Mouse (Mus musculus): ENCODE results near the gene Zdbf2.
"Not testable (repeated sequence)": the region's sequence is repeated elsewhere in the genome, so short reads cannot be mapped to it uniquely, and the experiment has no call there.

Zdbf2 gene

DNA sequence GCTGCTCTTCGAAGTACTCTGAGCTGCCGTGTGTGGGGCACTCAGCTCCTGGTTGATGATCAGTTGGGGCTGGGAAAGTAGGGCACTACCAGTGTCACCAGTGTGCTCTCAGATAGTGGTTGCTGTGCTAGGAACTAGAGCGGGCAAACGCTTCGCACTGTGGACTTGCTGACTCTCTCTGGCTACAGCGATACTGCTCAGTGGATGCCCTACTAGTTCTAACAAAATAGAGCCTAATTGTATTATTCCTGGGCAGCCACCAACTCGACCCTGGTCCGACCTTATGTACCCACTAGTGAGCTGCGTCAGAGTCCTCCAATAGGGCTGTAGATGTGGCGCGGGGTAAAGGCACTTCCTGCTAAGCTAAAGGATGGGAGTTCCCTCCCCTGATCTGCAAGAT lies 9.4 kb upstream of the Zdbf2 start:
- DNase-seq (ENCODE audit: low spot score): no peak

DNA sequence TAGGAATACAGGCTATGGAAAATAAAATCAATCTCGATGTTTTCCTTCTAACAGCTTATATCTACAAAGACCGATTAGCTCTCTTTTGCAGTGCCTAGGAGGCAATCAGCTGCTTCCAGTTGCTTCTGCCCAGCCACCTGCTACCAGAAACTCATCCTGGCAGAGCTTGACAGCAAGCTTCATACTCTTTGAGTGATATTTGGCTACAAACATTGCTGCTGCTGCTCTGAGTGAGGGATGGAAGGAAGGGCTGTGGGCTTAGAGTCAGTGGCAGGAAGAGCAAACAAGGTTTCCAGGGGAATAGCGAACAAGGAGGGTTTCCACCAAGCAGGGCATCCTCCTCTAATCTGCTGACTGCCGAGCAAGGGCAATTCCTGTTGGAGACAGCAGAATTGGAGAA lies 7.6 kb upstream of the Zdbf2 start:
- DNase-seq (ENCODE audit: low spot score): no peak

DNA sequence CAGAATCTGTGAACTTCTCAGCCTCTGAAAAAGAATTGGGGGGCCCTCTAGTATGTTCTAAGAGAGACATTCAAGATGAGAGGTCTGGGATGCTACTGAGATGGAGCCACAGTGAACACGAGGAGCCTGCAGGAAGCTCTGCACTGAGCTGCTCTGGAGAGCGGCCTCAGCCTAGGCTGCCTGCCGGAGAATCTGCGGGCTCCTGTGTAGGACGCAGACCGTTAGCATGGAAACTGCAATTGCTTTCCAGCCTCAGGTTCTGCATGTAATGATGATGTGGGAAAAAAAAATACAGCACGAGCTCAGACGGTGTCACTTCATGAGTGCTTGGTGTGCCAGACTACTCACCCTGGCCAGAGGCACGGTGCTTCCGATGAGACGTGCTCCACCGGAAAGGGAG lies 6.9 kb upstream of the Zdbf2 start:
- no peak for DNase-seq (ENCODE audit: low spot score)

DNA sequence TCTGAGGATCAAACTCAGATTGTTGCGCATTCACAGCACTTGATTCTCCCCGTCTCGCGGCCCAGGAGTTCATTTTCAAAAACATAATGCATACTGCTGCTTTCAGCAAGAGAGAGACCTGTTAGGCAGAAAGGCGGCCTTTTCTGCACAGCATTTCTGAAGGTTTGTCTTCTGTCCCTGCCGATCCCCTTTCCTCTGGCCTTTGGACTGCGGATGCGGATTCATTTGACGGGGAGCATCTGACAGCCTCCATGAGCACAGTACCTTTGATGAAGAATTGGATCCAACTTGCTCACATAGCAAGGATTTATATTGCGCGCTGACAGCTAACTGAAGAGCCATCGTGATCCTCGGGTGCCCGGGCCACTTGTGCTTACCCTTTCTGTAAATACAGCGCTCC lies 6.3 kb upstream of the Zdbf2 start:
- DNase-seq (ENCODE audit: low spot score): no peak

DNA sequence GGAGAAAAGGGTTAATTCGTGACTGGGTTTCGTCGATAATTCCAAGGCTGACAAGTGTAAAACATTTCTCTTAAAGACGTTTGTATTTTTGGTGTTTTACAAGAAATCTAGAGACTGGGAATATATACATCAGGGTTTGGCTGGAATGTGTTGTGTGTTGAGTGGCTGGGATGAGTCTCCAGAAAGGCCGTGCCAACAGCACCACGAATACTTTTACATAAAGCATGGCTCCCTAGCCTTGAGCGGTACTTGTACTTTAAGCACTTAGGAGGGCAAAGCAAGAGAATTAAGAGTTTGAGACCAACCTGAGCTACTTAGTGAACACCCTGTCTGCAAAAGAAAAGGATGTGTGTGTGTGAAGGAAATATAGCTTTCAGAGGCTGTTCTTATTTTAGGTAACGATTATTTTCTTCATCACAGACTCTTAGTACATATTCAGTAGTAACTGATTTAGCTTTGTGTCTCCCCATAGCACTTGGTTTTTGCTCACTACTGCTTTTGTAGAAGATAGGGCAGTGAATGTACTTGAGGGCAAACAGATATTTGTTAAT lies 865 bp upstream of the Zdbf2 start:
- DNase-seq (ENCODE audit: low spot score): no peak

DNA sequence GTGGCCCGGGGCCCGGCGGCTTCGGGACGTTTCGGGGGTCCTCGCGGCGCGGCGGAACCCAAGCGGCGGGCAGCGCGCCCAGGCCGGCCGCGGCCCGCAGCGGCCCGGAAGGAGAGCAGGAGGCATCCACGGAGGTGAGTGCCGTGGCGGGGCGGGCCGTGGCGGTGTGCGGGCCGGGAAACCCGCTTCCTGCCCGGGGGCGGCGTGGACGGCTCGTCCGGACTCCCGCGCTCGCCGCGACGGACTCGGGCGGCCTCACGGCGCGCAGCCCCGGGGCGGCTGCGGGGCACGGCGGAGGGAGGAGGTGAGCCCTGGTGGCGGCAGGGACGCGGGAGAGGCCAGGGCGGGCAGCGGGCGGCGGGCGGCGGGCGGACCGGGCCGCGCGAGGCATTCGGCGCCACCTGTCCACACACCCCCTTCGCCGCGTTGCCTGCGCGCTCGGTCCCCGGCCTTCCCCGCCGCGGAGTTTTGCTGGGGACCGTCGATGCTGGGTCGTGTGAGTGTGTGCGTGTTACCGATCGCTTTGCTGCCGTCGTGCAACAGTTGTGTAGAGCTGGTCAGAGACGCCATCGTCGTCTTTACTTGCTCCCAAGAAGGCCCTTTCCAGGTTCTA lies 380 bp downstream of the Zdbf2 start:
- no peak for DNase-seq (ENCODE audit: low spot score)

DNA sequence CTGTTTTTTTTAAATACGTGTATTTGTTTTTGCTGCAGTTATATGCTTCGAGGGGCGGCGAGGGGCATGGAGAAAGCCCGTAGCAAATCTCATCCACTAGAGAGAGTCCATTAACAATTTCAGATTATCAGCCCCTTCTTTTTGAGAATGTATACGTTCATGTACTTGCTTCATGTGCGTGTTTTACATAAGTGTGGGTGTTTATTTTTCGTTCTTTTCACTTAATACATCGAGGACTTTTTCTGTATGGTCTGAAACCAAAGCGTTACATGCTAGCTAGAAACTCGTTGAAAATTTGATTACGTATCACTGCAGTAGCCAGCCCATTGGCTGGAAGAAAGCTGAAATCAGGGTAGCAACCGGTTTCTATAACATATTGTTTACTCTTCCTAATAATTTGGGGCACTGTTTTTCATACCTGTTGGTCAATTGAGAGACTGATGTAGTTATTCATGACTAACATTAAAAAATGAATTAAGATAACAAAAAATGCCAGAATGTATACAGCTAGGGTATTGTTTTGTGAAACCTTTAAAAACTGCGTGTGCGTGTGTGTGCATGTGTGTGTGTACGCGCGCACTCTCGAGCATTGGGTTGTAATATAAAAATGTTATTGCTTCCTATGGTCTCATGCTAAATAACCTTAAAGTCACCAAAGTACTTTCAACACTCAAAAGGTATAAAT lies 1.1 kb downstream of the Zdbf2 start:
- DNase-seq (ENCODE audit: low spot score): no peak

DNA sequence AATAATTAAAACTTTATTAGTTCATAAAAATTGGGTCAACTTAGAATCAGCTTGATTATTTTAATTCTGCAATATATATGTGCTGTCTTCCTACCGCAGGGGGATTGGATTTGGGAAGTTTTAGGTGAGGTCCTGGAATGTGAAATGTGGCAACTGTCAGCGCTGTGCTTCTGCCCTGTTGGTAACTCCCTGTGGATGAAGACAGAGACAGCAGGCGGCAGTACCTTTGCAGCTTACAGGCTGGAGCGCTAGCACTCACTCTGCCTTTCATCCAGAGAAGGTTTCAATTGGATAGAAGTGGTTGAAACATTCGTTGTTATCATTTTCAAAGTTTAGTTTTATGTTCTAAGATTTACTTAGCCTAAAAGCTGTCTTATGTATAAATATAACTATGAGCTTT lies 5.0 kb downstream of the Zdbf2 start:
- DNase-seq (ENCODE audit: low spot score): no peak

DNA sequence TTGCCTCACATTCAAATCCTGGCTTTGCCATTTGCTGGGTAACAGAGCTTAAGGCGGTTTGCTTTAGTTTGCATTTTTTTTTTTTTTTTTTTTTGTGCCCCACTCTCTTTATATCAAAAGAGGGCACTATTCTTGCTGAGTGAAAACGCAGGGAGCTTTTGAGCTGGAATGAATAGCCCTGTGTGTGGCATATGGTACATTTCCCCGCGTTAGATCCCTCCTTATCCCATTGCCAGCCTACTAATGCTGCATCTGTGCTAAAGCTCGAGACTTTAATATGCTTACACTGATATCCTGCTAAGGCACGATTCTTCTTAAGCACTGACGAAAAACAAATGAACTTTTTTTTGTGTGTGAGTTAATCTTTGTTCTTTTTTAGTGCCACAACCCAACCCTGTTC lies 20.9 kb downstream of the Zdbf2 start:
- no peak for DNase-seq (ENCODE audit: low spot score)

DNA sequence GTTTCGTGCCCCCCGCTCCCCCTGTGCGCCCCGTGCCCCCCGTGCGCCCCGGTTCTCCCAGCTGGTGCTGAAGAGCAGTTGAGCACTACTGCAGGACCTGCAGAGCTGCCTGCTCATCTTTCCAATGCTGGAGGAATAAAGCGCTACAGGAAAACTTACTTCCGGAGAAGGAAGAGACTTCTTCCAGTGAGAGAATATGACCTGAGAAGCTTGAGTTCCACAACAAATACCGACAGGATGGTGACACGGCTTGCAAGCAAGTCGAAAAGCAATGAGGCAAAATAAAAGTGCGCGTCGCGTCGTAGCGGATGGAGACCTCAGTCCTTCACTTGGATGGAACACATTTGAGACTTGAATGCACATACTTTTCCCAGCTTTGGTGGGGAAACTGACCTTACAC lies 36.6 kb downstream of the Zdbf2 start:
- DNase-seq (ENCODE audit: low spot score): no peak

DNA sequence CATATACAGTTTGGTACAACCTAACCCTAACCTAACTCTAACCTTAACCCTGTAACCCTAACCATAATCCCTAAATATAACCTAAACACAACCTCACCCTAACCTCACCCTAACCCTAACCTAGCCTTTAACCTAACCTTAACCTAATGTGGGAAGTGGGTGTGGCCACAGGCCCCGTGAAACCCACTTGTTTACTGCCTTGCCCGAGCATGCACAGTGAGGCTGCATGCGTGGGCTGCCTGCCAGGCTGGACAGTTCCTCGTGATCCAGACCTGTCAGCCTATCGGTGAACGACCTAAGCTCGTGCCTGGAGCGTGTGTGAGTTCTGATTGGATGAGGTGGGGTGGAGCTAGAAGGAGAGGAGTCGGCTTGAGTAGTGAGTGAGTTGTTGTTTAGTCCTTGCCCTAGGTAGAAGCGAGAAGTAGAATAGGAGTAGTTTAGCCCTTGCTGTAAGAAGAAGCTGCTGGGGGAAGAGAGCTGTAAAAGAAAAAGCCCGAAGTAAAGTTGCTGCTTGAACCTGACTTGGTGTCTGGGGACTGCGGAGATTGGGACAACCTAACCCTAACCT lies 50.6 kb downstream of the Zdbf2 start:
- DNase-seq (ENCODE audit: low spot score): not testable (repeated sequence)
